Mouse (Mus musculus) limb, embryonic 10.5 days (tissue): ENCODE data around the gene Kat8. TPM values are rescaled to one million over a fixed set of nuclear protein-coding genes. Genes with fewer than 3 reads are reported as not detected.

Experiments
- DNase-seq: peaks from one replicate; pipeline ENCODE4 v3.0.0-alpha.2; 2017; ENCODE audit warnings: low spot score
- H3K27ac ChIP-seq: fragments of 300-500 bp; sonication (generic); 2 replicates; pipeline ENCODE4 v1.5.1; 2016; ENCODE audit warnings: mild to moderate bottlenecking
- H3K27me3 ChIP-seq: fragments of 300-500 bp; sonication (generic); 2 replicates; pipeline ENCODE4 v1.6.1; 2016; ENCODE audit warnings: low read depth, mild to moderate bottlenecking; ENCODE audit not compliant: poor library complexity, severe bottlenecking
- H3K36me3 ChIP-seq: fragments of 300-500 bp; sonication (generic); 2 replicates; pipeline ENCODE4 v1.6.1; 2016; ENCODE audit warnings: mild to moderate bottlenecking, moderate library complexity
- H3K4me1 ChIP-seq: fragments of 300-500 bp; sonication (generic); 2 replicates; pipeline ENCODE4 v1.6.1; 2016
- H3K4me3 ChIP-seq: fragments of 300-500 bp; sonication (generic); 2 replicates; pipeline ENCODE4 v1.5.1; 2016; ENCODE audit warnings: mild to moderate bottlenecking, moderate library complexity
- H3K9me3 ChIP-seq: fragments of 300-500 bp; sonication (generic); replicated peaks from 2 replicates; pipeline ENCODE4 v1.6.1; 2016; ENCODE audit warnings: mild to moderate bottlenecking
- WGBS: fragments of 180-500 bp; shearing (Covaris S2); methylation state at CpG from one replicate; pipeline ENCODE4 v1.1.7; 2016; 5-methylcytosine and 5-hydroxymethylcytosine counted together
- polyA plus RNA-seq: library from polyadenylated mRNA; unstranded; fragments of >200 nt; fragmentation: Nextera tagmentation; extraction: Ambion mirVana; gene quantifications from 2 replicates; pipeline ENCODE4 v1.2.1, GENCODE M21; 2016

Gene Kat8
- polyA plus RNA-seq, 1 experiment from 2014 or later = 53.0 TPM

DNA sequence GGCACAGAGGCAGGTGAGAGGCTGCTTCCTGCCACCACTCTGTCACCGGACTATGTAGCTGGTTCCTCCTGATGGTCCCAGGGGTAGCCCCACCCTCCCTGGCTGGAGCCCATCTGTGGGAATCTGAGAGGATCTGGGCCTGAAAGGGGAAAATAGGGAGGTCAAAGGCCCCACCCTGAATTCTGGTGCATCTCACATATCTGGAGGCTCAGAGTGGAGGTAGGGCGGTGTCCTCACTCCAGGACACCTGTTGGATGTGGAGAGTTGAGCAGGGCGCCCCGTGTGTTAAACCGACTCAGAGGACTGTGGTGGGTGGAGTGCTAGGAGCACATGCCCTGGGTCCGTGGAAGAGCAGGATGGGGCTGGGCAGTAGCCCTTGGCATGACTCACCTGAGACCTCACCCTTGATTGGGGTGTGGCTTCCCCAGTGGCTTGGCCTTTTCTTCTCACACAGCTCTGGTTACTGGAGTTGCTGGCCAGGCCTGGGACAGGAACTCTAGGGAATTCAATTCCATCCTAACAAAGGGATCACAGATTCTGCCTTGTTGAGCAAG, 34.2 kb downstream of the Kat8 start, which contains the start of gene Prss36:
Gene Prss36 (minus strand): TSS at position 256 of the 554 bp plus-strand sequence.
- Histone ChIP-seq H3K36me3 (no peaks in the 10 kb centered on the region), H3K4me1 (peaks cover 6% of the 10 kb centered on the region), H3K27me3 (peaks cover 44% of the 10 kb centered on the region), H3K9me3 (no peaks in the 10 kb centered on the region), H3K27ac (no peak within 1 kb of the TSS), H3K4me3 (no peak within 1 kb of the TSS)
- DNase-seq = no peak
- WGBS = 80% methylated on average over 6 of the region's 6 CpGs

DNA sequence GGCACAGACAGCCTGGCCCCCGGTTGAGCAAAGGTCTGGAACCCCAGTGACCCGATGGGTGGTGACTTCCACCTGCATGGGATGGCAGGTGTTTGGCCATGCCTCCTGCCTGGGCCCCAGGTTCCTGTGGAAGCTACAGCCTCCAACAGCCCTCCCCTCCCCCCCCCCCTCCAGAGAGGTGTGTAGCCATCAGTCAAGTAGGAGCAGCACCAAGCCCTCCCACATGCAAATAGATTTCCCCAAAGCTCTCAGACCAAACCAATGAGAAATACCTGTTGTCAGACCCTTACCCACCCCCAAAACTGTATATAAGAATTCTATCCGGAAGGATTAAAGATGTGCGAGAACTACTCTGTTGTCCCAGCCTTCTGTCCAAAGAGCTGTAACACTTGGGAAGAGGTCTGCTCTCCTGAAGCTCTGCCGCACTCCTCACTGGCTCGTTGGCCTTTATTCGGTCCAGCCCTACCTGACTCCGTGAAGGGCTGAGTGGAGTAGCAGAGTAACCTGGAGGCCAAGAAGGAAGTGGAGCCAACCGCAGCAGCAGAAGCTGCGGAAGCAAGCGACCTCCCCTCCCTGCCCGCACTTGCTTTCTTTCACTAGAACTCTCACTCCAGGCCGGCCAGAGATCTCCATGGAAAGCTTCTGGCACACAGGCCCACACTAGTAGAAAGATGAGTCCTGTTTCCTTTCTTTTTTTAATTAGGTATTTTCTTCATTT, 40.7 kb downstream of the Kat8 start:
- Histone ChIP-seq H3K27me3 (no peaks in the 10 kb centered on the region), H3K4me3 (no peak overlapping the region), H3K9me3 (no peaks in the 10 kb centered on the region), H3K36me3 (no peaks in the 10 kb centered on the region), H3K27ac (no peak overlapping the region), H3K4me1 (no peaks in the 10 kb centered on the region)
- no peak for DNase-seq
- WGBS = 38% methylated on average over 13 of the region's 13 CpGs

- Histone ChIP-seq H3K27ac (no peak overlapping the region), H3K36me3 (no peaks in the 10 kb centered on the region), H3K4me1 (no peaks in the 10 kb centered on the region), H3K4me3 (no peak overlapping the region), H3K9me3 (no peaks in the 10 kb centered on the region), H3K27me3 (no peaks in the 10 kb centered on the region)
- DNase-seq = no peak
- WGBS = 67% methylated on average over 5 of the region's 5 CpGs
Observed at GRCm38 (mm10) chr7:127959364-127959763, 47.0 kb downstream of the Kat8 start.

GRCm38 (mm10) chr7:127966371-127966918, 54.1 kb downstream of the Kat8 start:
- H3K27me3 ChIP-seq = no peaks in the 10 kb centered on the region
- no peaks in the 10 kb centered on the region for H3K9me3 ChIP-seq
- peaks cover 31% of the 10 kb centered on the region for H3K36me3 ChIP-seq
- peaks cover 9% of the 10 kb centered on the region for H3K4me1 ChIP-seq
- peak overlapping the region; percentile 99 for H3K4me3 ChIP-seq
- no peak for DNase-seq
- H3K27ac ChIP-seq = peak overlapping the region; percentile 100
- WGBS = 13% methylated on average over 10 of the region's 10 CpGs

DNA sequence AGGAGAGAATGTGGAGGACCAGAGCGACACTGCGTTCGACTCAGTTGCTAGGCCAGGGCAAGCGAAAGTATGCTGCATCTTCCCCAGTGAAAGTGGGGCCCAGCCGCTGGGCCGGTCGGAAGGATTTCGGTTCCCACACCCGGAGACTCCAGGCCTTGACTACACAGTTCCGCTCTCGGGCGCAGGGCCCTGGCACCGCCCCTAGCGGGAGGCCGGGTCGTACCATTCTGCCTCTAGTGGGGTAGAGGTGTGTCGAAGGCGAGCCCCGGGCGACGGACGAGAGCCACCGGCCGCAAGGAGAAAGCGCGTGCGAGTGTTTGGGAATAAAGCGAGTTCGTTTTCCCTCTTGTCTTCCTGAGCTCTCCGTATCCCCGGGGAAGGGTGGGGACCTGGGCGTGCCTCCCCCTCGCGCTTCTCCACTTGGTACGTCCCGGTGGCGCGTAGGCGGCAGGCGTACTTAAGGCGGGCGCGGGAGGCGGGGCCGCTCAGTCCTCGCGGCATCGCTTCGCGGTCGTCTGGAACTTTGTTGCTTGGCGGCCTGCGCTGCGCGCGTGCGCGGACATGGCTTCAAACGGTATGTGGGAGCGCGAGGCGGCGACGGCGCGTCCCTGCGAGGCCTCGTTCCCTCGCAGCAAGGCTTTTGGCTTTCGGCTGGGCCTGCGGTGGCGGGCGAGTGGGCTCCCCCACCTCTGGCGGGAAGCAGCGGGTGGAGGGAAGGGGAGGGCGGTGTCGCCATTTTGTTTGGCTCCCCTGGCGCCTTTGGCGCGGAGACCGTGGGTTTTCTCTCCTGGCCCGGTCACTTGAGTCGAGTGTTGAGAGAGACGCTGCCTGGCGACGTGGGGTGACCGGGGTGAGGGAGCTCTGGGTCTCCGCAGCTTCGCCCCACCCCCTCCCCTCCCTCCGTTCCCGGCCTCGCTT, 54.9 kb downstream of the Kat8 start, which contains the start of gene Fus:
Gene Fus (plus strand): TSS at position 454 of the 918 bp plus-strand sequence.
- under 1% methylated on average over 92 of the region's 92 CpGs for WGBS
- DNase-seq = peak; percentile 96
- Histone ChIP-seq H3K27ac (peak within 1 kb of the TSS; percentile 100), H3K4me3 (peak within 1 kb of the TSS; percentile 99), H3K4me1 (peaks cover 9% of the 10 kb centered on the region), H3K36me3 (peaks cover 39% of the 10 kb centered on the region), H3K27me3 (no peaks in the 10 kb centered on the region), H3K9me3 (no peaks in the 10 kb centered on the region)

DNA sequence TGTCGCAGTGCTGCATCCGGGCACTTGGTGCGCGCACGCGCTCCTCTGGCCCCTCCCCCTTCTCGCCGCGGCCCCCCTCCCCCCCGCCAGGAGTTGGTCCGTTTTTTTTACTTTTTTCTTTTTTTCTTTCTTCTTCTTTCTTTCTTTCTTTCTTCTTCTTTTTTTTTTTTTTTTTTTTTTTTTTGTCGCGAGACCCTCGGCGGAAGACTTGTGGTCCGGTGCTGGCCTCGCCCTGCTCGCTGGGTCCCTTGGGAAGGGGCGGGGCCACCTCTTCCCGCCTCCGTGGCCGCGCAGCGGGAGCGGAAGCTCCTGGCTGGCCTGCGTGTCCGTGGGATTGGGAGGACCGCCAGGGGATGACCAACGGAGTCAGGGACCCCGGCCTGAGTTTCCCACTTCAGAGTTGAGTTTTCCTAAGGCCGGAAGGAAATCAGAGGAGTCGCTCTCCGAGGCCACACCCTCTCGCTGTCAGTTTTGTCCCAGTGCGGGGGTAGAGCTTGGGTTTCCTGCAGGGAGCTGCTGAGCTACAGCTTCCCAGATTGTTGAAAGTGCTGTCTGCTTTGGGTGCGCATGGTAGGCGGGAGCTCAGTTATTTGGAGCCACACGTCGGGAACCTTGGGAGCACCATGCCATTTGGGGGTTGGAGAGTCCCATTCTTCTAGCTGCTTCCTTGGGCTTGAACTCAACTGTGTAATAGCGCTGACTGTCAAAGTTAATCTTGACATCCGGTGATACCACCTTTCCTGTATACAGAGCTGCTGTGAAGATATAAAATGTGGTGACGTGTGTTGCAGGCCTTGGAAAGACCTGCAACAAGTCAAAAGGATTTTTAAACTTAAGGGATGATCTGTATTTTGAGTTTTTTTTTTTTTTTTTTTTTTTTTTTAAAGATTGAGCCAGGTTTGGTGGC, 55.9 kb downstream of the Kat8 start:
- peak overlapping the region; percentile 100 for H3K27ac ChIP-seq
- H3K9me3 ChIP-seq = no peaks in the 10 kb centered on the region
- peak overlapping the region; percentile 99 for H3K4me3 ChIP-seq
- no peaks in the 10 kb centered on the region for H3K27me3 ChIP-seq
- peaks cover 48% of the 10 kb centered on the region for H3K36me3 ChIP-seq
- DNase-seq = peak; percentile 87
- 1% methylated on average over 42 of the region's 42 CpGs for WGBS
- peaks cover 12% of the 10 kb centered on the region for H3K4me1 ChIP-seq

DNA sequence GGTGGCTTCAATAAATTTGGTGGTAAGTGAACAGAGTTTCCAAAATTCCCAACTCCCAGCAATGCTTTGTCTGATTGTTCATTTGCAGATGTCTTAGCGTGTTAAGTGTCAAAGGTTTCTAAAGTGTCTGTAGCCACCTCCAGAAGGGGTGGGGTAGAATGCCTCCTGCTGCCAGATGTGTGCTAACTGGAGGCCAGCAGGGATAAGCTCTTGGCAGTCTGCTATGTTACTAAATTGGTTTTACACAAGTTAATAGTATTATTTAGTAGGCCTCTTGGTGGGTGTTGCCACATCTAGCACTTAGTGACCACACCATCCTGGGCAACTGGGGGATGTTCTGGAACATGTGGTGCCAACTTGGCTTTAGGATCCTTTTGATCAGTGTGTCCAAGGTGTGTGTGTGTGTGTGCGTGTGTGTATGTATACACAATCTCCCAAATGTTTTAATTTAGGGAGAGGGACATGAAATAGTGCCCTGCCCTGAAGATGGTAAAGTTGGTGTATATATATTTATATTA, 62.2 kb downstream of the Kat8 start:
- H3K9me3 ChIP-seq = no peaks in the 10 kb centered on the region
- peaks cover 100% of the 10 kb centered on the region for H3K36me3 ChIP-seq
- no peak overlapping the region for H3K27ac ChIP-seq
- 87% methylated on average over 2 of the region's 2 CpGs for WGBS
- no peak overlapping the region for H3K4me3 ChIP-seq
- no peak for DNase-seq
- H3K27me3 ChIP-seq = no peaks in the 10 kb centered on the region
- peaks cover 3% of the 10 kb centered on the region; the same call in 1 of the 2 replicates for H3K4me1 ChIP-seq

Other genes starting within 250 kb of the Kat8 start
- gene Bcl7c, start 203.6 kb upstream of the Kat8 start, polyA plus RNA-seq = 77.9 and 79.5 TPM in 2 replicates
- gene Ctf1, start 199.8 kb upstream of the Kat8 start, polyA plus RNA-seq = 11.1 and 14.2 TPM in 2 replicates
- gene Ctf2, start 180.3 kb upstream of the Kat8 start, polyA plus RNA-seq = 0.28 and 0.73 TPM in 2 replicates
- 9.4 and 10.8 TPM in 2 replicates for gene Fbxl19, start 168.0 kb upstream of the Kat8 start, polyA plus RNA-seq
- gene Orai3, start 142.7 kb upstream of the Kat8 start, polyA plus RNA-seq = 15.2 and 16.0 TPM in 2 replicates
- gene Setd1a, start 135.8 kb upstream of the Kat8 start, polyA plus RNA-seq = 21.9 and 24.2 TPM in 2 replicates
- not detected in 2 replicates for gene Gm49388, start 126.9 kb upstream of the Kat8 start, polyA plus RNA-seq
- gene Hsd3b7, start 111.9 kb upstream of the Kat8 start, polyA plus RNA-seq = 5.5 and 8.2 TPM in 2 replicates
- gene Stx4a, start 88.2 kb upstream of the Kat8 start, polyA plus RNA-seq = 20.2 and 28.5 TPM in 2 replicates
- gene Stx1b, start 88.0 kb upstream of the Kat8 start, polyA plus RNA-seq = 3.9 and 9.3 TPM in 2 replicates
- 20.0 and 20.3 TPM in 2 replicates for gene Zfp646, start 36.3 kb upstream of the Kat8 start, polyA plus RNA-seq
- gene Zfp668, start 35.7 kb upstream of the Kat8 start, polyA plus RNA-seq = 47.9 and 48.0 TPM in 2 replicates
- 0.50 and 0.75 TPM in 2 replicates for gene Prss53, start 21.5 kb upstream of the Kat8 start, polyA plus RNA-seq
- gene Gm21974, start 17.1 kb upstream of the Kat8 start, polyA plus RNA-seq = not detected in 2 replicates
- gene Vkorc1, start 16.9 kb upstream of the Kat8 start, polyA plus RNA-seq = 48.3 and 51.8 TPM in 2 replicates
- gene Bckdk, start 8.4 kb upstream of the Kat8 start, polyA plus RNA-seq = 130 and 137 TPM in 2 replicates
- gene Prss8, start 17.6 kb downstream of the Kat8 start, polyA plus RNA-seq = 6.3 and 7.2 TPM in 2 replicates
- 9.7 and 10.1 TPM in 2 replicates for gene Prss36, start 34.2 kb downstream of the Kat8 start, polyA plus RNA-seq
- 408 and 469 TPM in 2 replicates for gene Fus, start 54.9 kb downstream of the Kat8 start, polyA plus RNA-seq
- 5.2 and 6.5 TPM in 2 replicates for gene Pycard, start 81.4 kb downstream of the Kat8 start, polyA plus RNA-seq
- gene Trim72, start 91.4 kb downstream of the Kat8 start, polyA plus RNA-seq = not detected in 2 replicates
- gene Itgam, start 150.1 kb downstream of the Kat8 start, polyA plus RNA-seq = 0.28 and 0.40 TPM in 2 replicates
- gene Gm49368, start 150.2 kb downstream of the Kat8 start, polyA plus RNA-seq = not detected in 2 replicates
- gene Itgax, start 217.0 kb downstream of the Kat8 start, polyA plus RNA-seq = not detected in 2 replicates
- gene Itgad, start 241.9 kb downstream of the Kat8 start, polyA plus RNA-seq = not detected in 2 replicates